Mouse (Mus musculus) CH12.LX (cell line): Measurements from ENCODE around the gene Sgcb. TPM values are rescaled to one million over a fixed set of nuclear protein-coding genes. Genes with fewer than 3 reads are reported as not detected.
A peak's percentile ranks its signal among the peaks of the same experiment; 100 is the strongest.

Experiments used
- DNase-seq: peaks from one replicate; pipeline ENCODE4 v3.0.0-alpha.2; 2013; ENCODE audit errors: extremely low read depth
- H3K27ac ChIP-seq: 2 replicates; pipeline ENCODE4 v1.5.1; 2012; ENCODE audit warnings: low read depth, mild to moderate bottlenecking, control low read depth, moderate library complexity; ENCODE audit not compliant: insufficient read depth
- H3K27me3 ChIP-seq: replicated peaks from 2 replicates; pipeline ENCODE3; 2012; ENCODE audit warnings: inconsistent platforms
- H3K36me3 ChIP-seq, 2 experiments: replicated peaks in 1 of 2; 2 replicates each; pipeline versions ENCODE3 to v1.6.1; 2012; ENCODE audit warnings: inconsistent platforms in 1 of 2, low read length in 1 of 2, mild to moderate bottlenecking in 1 of 2, mixed read lengths in 1 of 2, moderate library complexity in 1 of 2; ENCODE audit not compliant: control insufficient read depth in 1 of 2, insufficient read depth in 1 of 2
- H3K4me1 ChIP-seq, 2 experiments: 2 replicates each; pipeline ENCODE4 v1.6.1; 2012; ENCODE audit warnings: inconsistent platforms in 1 of 2, moderate library complexity in 1 of 2; ENCODE audit not compliant: insufficient read depth in 2 of 2, control insufficient read depth in 1 of 2
- H3K4me2 ChIP-seq: 2 replicates; pipeline ENCODE4 v1.6.1; 2012; ENCODE audit warnings: low read depth, mild to moderate bottlenecking, control low read depth; ENCODE audit not compliant: poor library complexity, insufficient read depth, severe bottlenecking
- H3K4me3 ChIP-seq, 3 experiments: fragments of 150-350 bp in 1 of 3; sonication (generic) in 1 of 3; replicated peaks in 1 of 3; 2 replicates each; pipeline versions ENCODE3 to v1.5.1; 2011 to 2012; ENCODE audit warnings: low read depth in 2 of 3, low read length in 2 of 3, mild to moderate bottlenecking in 2 of 3, moderate library complexity in 2 of 3, control low read depth in 1 of 3, improper control_type of control experiment in 1 of 3, inconsistent platforms in 1 of 3, mixed read lengths in 1 of 3; ENCODE audit not compliant: poor library complexity in 1 of 3
- H3K79me2 ChIP-seq: replicated peaks from 2 replicates; pipeline ENCODE4 v1.6.1; 2012; ENCODE audit warnings: mild to moderate bottlenecking, moderate library complexity; ENCODE audit not compliant: control insufficient read depth, poor library complexity, insufficient read depth, severe bottlenecking; ENCODE audit errors: extremely low read depth
- H3K9ac ChIP-seq: 2 replicates; pipeline ENCODE4 v1.6.1; 2012; ENCODE audit warnings: low read depth, mild to moderate bottlenecking, control low read depth, moderate library complexity; ENCODE audit not compliant: insufficient read depth
- H3K9me3 ChIP-seq: replicated peaks from 2 replicates; pipeline ENCODE3; 2012; ENCODE audit warnings: low read length, inconsistent platforms, mixed read lengths
- CHD1 ChIP-seq: IDR thresholded peaks from 2 replicates; pipeline ENCODE4 v1.6.1; 2012; ENCODE audit warnings: low read depth, low read length, improper control_type of control experiment, inconsistent platforms
- ETS1 ChIP-seq: conservative IDR thresholded peaks from 2 replicates; pipeline ENCODE4 v1.6.1; 2012; ENCODE audit warnings: low read depth, mild to moderate bottlenecking, inconsistent platforms, low read length, improper control_type of control experiment, moderate library complexity
- HCFC1 ChIP-seq: IDR thresholded peaks from 2 replicates; pipeline ENCODE4 v1.6.1; 2012; ENCODE audit warnings: low read depth, mild to moderate bottlenecking, inconsistent platforms, low read length, improper control_type of control experiment
- JUND ChIP-seq: conservative IDR thresholded peaks from 2 replicates; pipeline ENCODE4 v1.6.1; 2011; ENCODE audit warnings: low read depth, low read length, improper control_type of control experiment
- MAZ ChIP-seq: IDR thresholded peaks from 2 replicates; pipeline ENCODE4 v1.6.1; 2012; ENCODE audit warnings: low read depth, mild to moderate bottlenecking, inconsistent platforms, low read length, improper control_type of control experiment, moderate library complexity
- MEF2A ChIP-seq: IDR thresholded peaks from 2 replicates; pipeline ENCODE4 v1.6.1; 2014; ENCODE audit warnings: low read depth, mild to moderate bottlenecking, inconsistent platforms, low read length, improper control_type of control experiment, borderline replicate concordance
- MXI1 ChIP-seq: IDR thresholded peaks from 2 replicates; pipeline ENCODE4 v1.6.1; 2011; ENCODE audit warnings: mild to moderate bottlenecking, low read depth, low read length, improper control_type of control experiment
- PAX5 ChIP-seq: IDR thresholded peaks from 2 replicates; pipeline ENCODE4 v1.6.1; 2012; ENCODE audit warnings: low read length, inconsistent platforms, mixed read lengths
- POLR2A ChIP-seq: IDR thresholded peaks from 2 replicates; pipeline ENCODE4 v1.6.1; 2011; ENCODE audit warnings: low read depth, mild to moderate bottlenecking, improper control_type of control experiment, low read length
- RCOR1 ChIP-seq: conservative IDR thresholded peaks from 2 replicates; pipeline ENCODE4 v1.6.1; 2012; ENCODE audit warnings: low read depth, mild to moderate bottlenecking, inconsistent platforms, low read length, improper control_type of control experiment
- SIN3A ChIP-seq: IDR thresholded peaks from 2 replicates; pipeline ENCODE4 v1.6.1; 2012; ENCODE audit warnings: low read length, improper control_type of control experiment, inconsistent platforms
- TCF12 ChIP-seq: IDR thresholded peaks from 2 replicates; pipeline ENCODE4 v1.6.1; 2014; ENCODE audit warnings: low read depth, mild to moderate bottlenecking, inconsistent platforms, low read length, improper control_type of control experiment
- USF2 ChIP-seq: conservative IDR thresholded peaks from 2 replicates; pipeline ENCODE4 v1.6.1; 2011; ENCODE audit warnings: low read depth, low read length, improper control_type of control experiment
- ZMIZ1 ChIP-seq: IDR thresholded peaks from 2 replicates; pipeline ENCODE4 v1.6.1; 2012; ENCODE audit warnings: low read depth, mild to moderate bottlenecking, inconsistent platforms, low read length, improper control_type of control experiment
- dilution Hi-C: fragments of 300-500 bp; cut with MboI; formaldehyde crosslinking; loops from 2 replicates; pipeline ENCODE4 v1.14.3; 2020; ENCODE audit warnings: low sequenced_read_pairs; ENCODE audit not compliant: extremely low pct_unique_long_range_greater_than_20kb, extremely low pct_ligation_motif_present
- in situ Hi-C: fragments of 300-500 bp; cut with MboI; formaldehyde crosslinking; loops from 3 replicates; pipeline ENCODE4 v1.14.3; 2019; ENCODE audit warnings: low sequenced_read_pairs, low pct_ligation_motif_present, low pct_unique_long_range_greater_than_20kb, mixed read lengths
- polyA plus RNA-seq: library from polyadenylated mRNA; unstranded; fragments of >175 nt; gene quantifications from 2 replicates; pipeline ENCODE4 v1.2.1, GENCODE M21; 2012; ENCODE audit warnings: low read depth; ENCODE audit not compliant: insufficient read length
- total RNA-seq, 2 experiments: library from RNA; depleted of rRNA; stranded (reverse); fragments of 300-350 nt in 1 of 2; fragments of >200 nt in 1 of 2; gene quantifications; 2 replicates each; pipeline ENCODE4 v1.2.3; 2012 to 2014

The Sgcb gene
- total and polyA plus RNA-seq, 3 experiments = 2.6 to 8.5 (median 4.6) TPM

DNA sequence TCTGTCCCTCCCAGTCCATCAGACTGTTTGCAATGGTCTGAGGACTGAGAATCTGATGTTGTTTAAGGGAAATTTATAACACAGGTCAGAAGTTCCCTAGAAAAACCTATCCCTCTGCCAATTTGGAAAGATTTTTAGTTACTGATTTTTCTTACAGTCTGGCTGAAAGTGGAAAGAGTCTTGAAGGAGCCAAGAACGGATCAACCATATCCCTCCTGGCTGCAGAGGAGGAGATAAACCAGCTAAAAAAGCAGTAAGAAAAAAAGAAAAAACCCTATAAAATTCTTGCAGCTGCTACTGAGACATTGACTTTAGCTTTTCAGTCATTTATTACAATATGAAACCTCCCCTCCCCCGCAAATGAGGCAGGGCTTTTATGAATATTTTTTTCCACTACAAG is 19.1 kb upstream of the Sgcb start:
- no peaks in the 10 kb centered on the region for H3K79me2 ChIP-seq
- peaks cover 14 to 58% of the 10 kb centered on the region in 2 experiments for H3K4me1 ChIP-seq
- no peak for TF ChIP-seq ETS1
- no peak overlapping the region for H3K9ac ChIP-seq
- no peaks in the 10 kb centered on the region for H3K9me3 ChIP-seq
- H3K4me2 ChIP-seq = no peak overlapping the region
- H3K27ac ChIP-seq = no peak overlapping the region
- in situ Hi-C loops = no loop called here
- peak; percentile 28 for DNase-seq
- no peaks in the 10 kb centered on the region for H3K36me3 ChIP-seq
- H3K27me3 ChIP-seq = no peaks in the 10 kb centered on the region
- H3K4me3 ChIP-seq = no peak overlapping the region
- dilution Hi-C loops = no loop called here

DNA sequence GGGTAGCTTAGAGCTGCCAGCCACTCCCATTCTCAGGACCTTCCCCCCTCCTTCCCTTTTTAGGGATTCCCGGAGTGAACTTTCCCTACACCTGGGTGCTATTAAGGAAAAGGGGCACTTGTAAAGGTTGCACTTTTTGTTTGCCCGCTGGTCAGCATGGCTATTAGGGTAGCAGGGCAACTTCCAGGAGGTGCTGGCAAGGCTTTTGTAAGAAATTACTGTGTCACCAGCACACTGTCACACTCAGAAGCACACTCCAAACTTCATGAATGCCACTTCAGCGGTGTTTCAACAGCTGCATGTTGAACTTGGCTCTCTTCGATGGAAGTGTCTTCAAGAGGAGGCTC is 4.2 kb upstream of the Sgcb start:
- Histone ChIP-seq H3K36me3 (no peaks in the 10 kb centered on the region), H3K79me2 (no peaks in the 10 kb centered on the region), H3K9ac (no peak overlapping the region), H3K4me1 (peaks cover 0 to 9% of the 10 kb centered on the region in 2 experiments; a peak in 2 of 4 replicates), H3K27me3 (peaks cover 10% of the 10 kb centered on the region), H3K9me3 (no peaks in the 10 kb centered on the region), H3K4me2 (peak overlapping the region; percentile 96; the same call in 1 of the 2 replicates), H3K4me3 (no peak overlapping the region), H3K27ac (no peak overlapping the region)
- no peak for DNase-seq
- dilution Hi-C loops = no loop called here
- in situ Hi-C loops = no loop called here
- TF ChIP-seq SIN3A (no peak), ZMIZ1 (no peak), MXI1 (no peak), USF2 (no peak), POLR2A (no peak)

DNA sequence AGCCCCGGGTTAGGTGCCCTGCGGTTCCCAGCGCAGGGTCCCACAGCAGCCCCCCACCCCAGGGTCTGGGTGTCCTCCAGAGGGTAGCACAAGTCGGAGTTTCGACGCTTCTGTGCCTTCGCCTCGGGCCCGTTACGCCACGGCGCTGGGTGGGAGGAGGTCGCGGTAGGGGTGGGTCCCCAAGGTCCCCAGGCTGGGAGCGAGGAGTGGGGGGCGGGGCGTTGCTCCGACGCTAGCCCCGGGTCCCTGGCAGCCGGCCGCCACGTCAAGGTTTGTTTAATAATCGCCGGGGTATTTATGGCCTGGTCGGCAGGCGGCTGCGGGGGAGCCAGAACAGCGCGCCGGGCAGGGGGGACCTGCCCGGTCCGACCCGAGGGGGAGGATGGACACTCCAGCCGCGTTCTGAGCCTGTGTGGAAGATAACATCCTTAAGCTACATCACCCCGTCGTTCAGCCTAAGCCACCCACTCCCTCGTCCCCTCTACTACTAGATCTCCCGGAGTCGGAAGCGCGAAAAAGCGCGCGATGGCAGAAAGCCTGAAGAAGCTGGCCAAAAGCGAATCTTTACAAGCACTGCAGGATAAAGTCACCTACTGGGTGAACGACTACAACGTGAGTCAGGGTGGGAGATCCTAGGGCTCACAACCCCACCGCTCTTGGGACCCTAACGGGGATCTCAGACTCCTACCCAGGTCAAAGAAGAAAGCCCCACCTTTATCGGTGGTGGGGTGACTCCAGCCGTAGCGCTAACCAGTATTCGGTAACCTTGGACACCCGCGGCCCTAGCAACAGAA is 3.7 kb upstream of the Sgcb start, which contains the start of gene Spata18:
Gene Spata18, plus strand, starts transcription at position 319 of the 794 bp plus-strand sequence.
- in situ Hi-C loops = no loop called here
- H3K27me3 ChIP-seq = peaks cover 10% of the 10 kb centered on the region
- TF ChIP-seq HCFC1 (no peak), MEF2A (no peak), TCF12 (no peak), RCOR1 (no peak), PAX5 (no peak), MAZ (no peak), CHD1 (no peak), JUND (no peak)
- dilution Hi-C loops = no loop called here
- no peak within 1 kb of the TSS for H3K27ac ChIP-seq
- H3K9me3 ChIP-seq = no peaks in the 10 kb centered on the region
- no peaks in the 10 kb centered on the region for H3K79me2 ChIP-seq
- DNase-seq = no peak
- no peaks in the 10 kb centered on the region for H3K36me3 ChIP-seq
- peak within 1 kb of the TSS; percentile 96 for H3K4me2 ChIP-seq
- peak within 1 kb of the TSS; percentile 34 for H3K9ac ChIP-seq
- H3K4me3 ChIP-seq = peak within 1 kb of the TSS; percentile 15 to 64 (median 23)
- H3K4me1 ChIP-seq = peaks cover 0 to 14% of the 10 kb centered on the region in 2 experiments; a peak in 2 of 4 replicates
